Mouse (Mus musculus) forebrain, postnatal 0 days (tissue): ENCODE measurements around the gene Gm10717. TPM values are rescaled to one million over a fixed set of nuclear protein-coding genes. Genes with fewer than 3 reads are reported as not detected.
"Not testable (repeated sequence)": the region's sequence is repeated elsewhere in the genome, so short reads cannot be mapped to it uniquely, and the experiment has no call there.

ENCODE experiments used
- ATAC-seq: fragments of 200-750 bp; cut with Nextera tagmentation; 2 replicates; pipeline ENCODE4 v1.8.0; 2017; ENCODE audit warnings: mild to moderate bottlenecking, moderate library complexity
- DNase-seq: peaks from one replicate; pipeline ENCODE4 v3.0.0-alpha.2; 2015
- H3K27ac ChIP-seq: fragments of 300-500 bp; sonication (generic); 2 replicates; pipeline ENCODE4 v1.5.1; 2014; ENCODE audit warnings: low read depth, mild to moderate bottlenecking, antibody characterized with exemption, low read length, moderate library complexity, mixed read lengths
- H3K27me3 ChIP-seq: fragments of 300-500 bp; sonication (generic); 2 replicates; pipeline ENCODE4 v1.6.1; 2014; ENCODE audit warnings: mild to moderate bottlenecking, low read length, mixed read lengths; ENCODE audit not compliant: insufficient read depth
- H3K36me3 ChIP-seq: fragments of 300-500 bp; sonication (generic); 2 replicates; pipeline ENCODE4 v1.6.1; 2014; ENCODE audit warnings: mild to moderate bottlenecking, moderate library complexity; ENCODE audit not compliant: insufficient read depth
- H3K4me1 ChIP-seq: fragments of 300-500 bp; sonication (generic); 2 replicates; pipeline ENCODE4 v1.6.1; 2014; ENCODE audit warnings: antibody characterized with exemption; ENCODE audit not compliant: insufficient read depth
- H3K4me2 ChIP-seq: fragments of 300-500 bp; sonication (generic); 2 replicates; pipeline ENCODE4 v1.6.1; 2014; ENCODE audit warnings: low read depth, mild to moderate bottlenecking, moderate library complexity
- H3K4me3 ChIP-seq: fragments of 300-500 bp; sonication (generic); 2 replicates; pipeline ENCODE4 v1.5.1; 2014; ENCODE audit warnings: low read depth, low read length, mixed read lengths
- H3K9ac ChIP-seq: fragments of 300-500 bp; sonication (generic); 2 replicates; pipeline ENCODE4 v1.6.1; 2014; ENCODE audit warnings: mild to moderate bottlenecking
- H3K9me3 ChIP-seq: fragments of 300-500 bp; sonication (generic); 2 replicates; pipeline ENCODE4 v1.6.1; 2016; ENCODE audit warnings: low read length
- WGBS: fragments of 180-500 bp; shearing (Covaris S2); extraction: QIAGEN DNeasy Blood & Tissue Kit; methylation state at CpG from one replicate; pipeline ENCODE4 v1.1.7; 2014; 5-methylcytosine and 5-hydroxymethylcytosine counted together
- polyA plus RNA-seq: library from polyadenylated mRNA; unstranded; fragments of >200 nt; fragmentation: Nextera tagmentation; extraction: Ambion mirVana; gene quantifications from 2 replicates; pipeline ENCODE4 v1.2.1, GENCODE M21; 2015
- total RNA-seq: library from RNA; depleted of rRNA; stranded (reverse); fragments of >200 nt; gene quantifications from 2 replicates; pipeline ENCODE4 v1.2.3, GENCODE M21; 2014

Gm10717 gene
- total and polyA plus RNA-seq, 2 experiments from 2014 or later = 0.36 TPM; not detected in 1

DNA sequence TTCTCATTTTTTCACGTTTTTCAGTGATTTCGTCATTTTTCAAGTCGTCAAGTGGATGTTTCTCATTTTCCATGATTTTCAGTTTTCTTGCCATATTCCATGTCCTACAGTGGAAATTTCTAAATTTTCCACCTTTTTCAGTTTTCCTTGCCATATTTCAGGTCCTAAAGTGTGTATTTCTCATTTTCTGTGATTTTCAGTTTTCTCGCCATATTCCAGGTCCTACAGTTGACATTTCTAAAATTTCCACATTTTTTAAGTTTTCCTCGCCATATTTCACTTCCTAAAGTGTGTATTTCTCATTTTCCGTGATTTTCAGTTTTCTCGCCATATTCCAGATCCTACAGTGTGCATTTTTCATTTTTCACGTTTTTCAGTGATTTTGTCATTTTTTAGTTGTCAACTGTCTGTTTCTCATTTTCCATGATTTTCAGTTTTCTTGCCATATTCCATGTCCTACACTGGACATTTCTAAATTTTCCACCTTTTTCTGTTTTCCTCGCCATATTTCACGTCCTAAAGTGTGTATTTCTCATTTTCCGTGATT lies 12.4 kb upstream of the Gm10717 start, which contains the start of gene Gm10721:
Gene Gm10721, plus strand, starts transcription at position 408 of the 547 bp plus-strand sequence.
- not testable (repeated sequence) for H3K4me3 ChIP-seq, H3K27me3 ChIP-seq, ATAC-seq, H3K9ac ChIP-seq, DNase-seq, H3K4me2 ChIP-seq, H3K36me3 ChIP-seq, H3K9me3 ChIP-seq, H3K4me1 ChIP-seq, H3K27ac ChIP-seq
- no CpG with 5 or more reads among the region's 11 CpGs for WGBS

DNA sequence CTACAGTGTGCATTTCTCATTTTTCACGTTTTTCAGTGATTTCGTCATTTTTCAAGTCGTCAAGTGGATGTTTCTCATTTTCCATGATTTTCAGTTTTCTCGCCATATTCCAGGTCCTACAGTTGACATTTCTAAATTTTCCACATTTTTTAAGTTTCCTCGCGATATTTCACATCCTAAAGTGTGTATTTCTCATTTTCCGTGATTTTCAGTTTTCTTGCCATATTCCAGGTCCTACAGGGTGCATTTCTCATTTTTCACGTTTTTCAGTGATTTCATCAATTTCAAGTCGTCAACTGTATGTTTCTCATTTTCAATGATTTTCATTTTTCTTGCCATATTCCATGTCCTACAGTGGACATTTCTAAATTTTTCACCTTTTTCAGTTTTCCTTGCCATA lies 9.9 kb upstream of the Gm10717 start, which contains the start of gene Gm10720:
Gene Gm10720, plus strand, starts transcription at position 301 of the 400 bp plus-strand sequence.
- not testable (repeated sequence) for DNase-seq, H3K27me3 ChIP-seq, ATAC-seq, H3K27ac ChIP-seq, H3K36me3 ChIP-seq, H3K4me2 ChIP-seq, H3K9me3 ChIP-seq, H3K4me3 ChIP-seq, H3K9ac ChIP-seq, H3K4me1 ChIP-seq
- WGBS = 67% methylated on average over 4 of the region's 9 CpGs

DNA sequence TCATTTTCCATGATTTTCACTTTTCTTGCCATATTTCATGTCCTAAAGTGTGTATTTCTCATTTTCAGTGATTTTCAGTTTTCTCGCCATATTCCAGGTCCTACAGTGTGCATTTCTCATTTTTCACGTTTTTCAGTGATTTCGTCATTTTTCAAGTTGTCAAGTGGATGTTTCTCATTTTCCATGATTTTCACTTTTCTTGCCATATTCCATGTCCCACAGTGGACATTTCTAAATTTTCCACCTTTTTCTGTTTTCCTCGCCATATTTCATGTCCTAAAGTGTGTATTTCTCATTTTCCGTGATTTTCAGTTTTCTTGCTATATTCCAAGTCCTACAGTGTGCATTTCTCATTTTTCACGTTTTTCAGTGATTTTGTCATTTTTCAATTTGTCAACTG lies 9.3 kb upstream of the Gm10717 start:
- H3K9me3 ChIP-seq, H3K4me1 ChIP-seq, H3K27ac ChIP-seq, ATAC-seq, H3K27me3 ChIP-seq, H3K4me2 ChIP-seq, H3K4me3 ChIP-seq, DNase-seq, H3K9ac ChIP-seq, H3K36me3 ChIP-seq: not testable (repeated sequence)
- WGBS = 83% methylated on average over 4 of the region's 6 CpGs

DNA sequence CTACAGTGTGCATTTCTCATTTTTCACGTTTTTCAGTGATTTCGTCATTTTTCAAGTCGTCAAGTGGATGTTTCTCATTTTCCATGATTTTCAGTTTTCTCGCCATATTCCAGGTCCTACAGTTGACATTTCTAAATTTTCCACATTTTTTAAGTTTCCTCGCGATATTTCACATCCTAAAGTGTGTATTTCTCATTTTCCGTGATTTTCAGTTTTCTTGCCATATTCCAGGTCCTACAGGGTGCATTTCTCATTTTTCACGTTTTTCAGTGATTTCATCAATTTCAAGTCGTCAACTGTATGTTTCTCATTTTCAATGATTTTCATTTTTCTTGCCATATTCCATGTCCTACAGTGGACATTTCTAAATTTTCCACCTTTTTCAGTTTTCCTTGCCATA lies 8.1 kb upstream of the Gm10717 start, which contains the start of gene Gm10719:
Gene Gm10719, plus strand, starts transcription at position 301 of the 400 bp plus-strand sequence.
- not testable (repeated sequence) for H3K9ac ChIP-seq, H3K27ac ChIP-seq, H3K27me3 ChIP-seq, H3K9me3 ChIP-seq, H3K4me1 ChIP-seq, H3K36me3 ChIP-seq, ATAC-seq, DNase-seq, H3K4me2 ChIP-seq, H3K4me3 ChIP-seq
- WGBS = no CpG with 5 or more reads among the region's 9 CpGs

DNA sequence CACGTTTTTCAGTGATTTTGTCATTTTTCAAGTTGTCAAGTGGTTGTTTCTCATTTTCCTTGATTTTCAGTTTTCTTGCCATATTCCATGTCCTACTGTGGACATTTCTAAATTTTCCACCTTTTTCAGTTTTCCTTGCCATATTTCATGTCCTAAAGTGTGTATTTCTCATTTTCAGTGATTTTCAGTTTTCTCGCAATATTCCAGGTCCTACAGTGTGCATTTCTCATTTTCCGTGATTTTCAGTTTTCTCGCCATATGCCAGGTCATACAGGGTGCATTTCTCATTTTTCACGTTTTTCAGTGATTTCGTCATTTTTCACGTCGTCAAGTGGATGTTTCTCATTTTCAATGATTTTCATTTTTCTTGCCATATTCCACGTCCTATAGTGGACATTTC lies 6.3 kb upstream of the Gm10717 start:
- H3K27ac ChIP-seq, H3K4me3 ChIP-seq, ATAC-seq, H3K4me2 ChIP-seq, H3K9ac ChIP-seq, H3K36me3 ChIP-seq, H3K27me3 ChIP-seq, H3K9me3 ChIP-seq, H3K4me1 ChIP-seq, DNase-seq: not testable (repeated sequence)
- WGBS = 71% methylated on average over 7 of the region's 9 CpGs

DNA sequence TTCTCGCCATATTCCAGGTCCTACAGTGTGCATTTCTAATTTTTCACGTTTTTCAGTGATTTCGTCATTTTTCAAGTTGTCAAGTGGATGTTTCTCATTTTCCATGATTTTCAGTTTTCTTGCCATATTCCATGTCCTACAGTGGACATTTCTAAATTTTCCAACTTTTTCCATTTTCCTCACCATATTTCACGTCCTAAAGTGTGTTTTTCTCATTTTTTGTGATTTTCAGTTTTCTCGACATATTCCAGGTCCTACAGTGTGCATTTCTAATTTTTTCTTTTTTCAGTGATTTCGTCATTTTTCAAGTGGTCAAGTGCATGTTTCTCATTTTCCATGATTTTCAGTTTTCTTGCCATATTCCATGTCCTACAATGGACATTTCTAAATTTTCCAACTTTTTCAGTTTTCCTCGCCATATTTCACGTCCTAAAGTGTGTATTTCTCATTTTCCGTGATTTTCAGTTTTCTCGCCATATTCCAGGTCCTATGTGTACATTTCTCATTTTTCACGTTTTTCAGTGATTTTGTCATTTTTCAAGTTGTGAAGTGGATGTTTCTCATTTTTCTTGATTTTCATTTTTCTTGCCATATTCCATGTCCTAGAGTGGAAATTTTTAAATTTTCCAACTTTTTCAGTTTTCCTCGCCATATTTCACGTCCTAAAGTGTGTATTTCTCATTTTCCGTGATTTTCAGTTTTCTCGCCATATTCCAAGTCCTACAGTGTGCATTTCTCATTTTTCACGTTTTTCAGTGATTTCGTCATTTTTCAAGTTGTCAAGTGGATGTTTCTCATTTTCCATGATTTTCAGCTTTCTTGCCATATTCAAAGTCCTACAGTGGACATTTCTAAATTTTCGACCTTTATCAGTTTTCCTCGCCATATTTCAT lies 5.1 kb upstream of the Gm10717 start:
- H3K4me1 ChIP-seq, H3K9ac ChIP-seq, H3K9me3 ChIP-seq, H3K27ac ChIP-seq, H3K36me3 ChIP-seq, H3K4me3 ChIP-seq, DNase-seq, H3K27me3 ChIP-seq, H3K4me2 ChIP-seq: not testable (repeated sequence)
- ATAC-seq = peak; percentile 55; the same call in 1 of the 2 replicates
- 82% methylated on average over 11 of the region's 19 CpGs for WGBS

DNA sequence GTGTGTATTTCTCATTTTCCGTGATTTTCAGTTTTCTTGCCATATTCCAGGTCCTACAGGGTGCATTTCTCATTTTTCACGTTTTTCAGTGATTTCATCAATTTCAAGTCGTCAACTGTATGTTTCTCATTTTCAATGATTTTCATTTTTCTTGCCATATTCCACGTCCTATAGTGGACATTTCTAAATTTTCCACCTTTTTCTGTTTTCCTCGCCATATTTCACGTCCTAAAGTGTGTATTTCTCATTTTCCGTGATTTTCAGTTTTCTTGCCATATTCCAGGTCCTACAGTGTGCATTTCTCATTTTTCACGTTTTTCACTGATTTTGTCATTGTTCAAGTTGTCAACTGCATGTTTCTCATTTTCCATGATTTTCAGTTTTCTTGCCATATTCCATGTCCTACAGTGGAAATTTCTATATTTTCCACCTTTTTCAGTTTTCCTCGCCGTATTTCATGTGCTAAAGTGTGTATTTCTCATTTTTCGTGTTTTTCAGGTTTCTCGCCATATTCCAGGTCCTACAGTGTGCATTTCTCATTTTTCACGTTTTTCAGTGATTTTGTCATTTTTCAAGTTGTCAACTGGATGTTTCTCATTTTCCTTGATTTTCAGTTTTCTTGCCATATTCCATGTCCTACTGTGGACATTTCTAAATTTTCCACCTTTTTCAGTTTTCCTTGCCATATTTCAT lies 2.8 kb upstream of the Gm10717 start:
- not testable (repeated sequence) for ATAC-seq, H3K27me3 ChIP-seq, H3K9ac ChIP-seq, H3K9me3 ChIP-seq, H3K4me2 ChIP-seq, H3K36me3 ChIP-seq, H3K4me1 ChIP-seq, H3K27ac ChIP-seq, H3K4me3 ChIP-seq
- DNase-seq = peak; percentile 0
- 72% methylated on average over 9 of the region's 13 CpGs for WGBS

DNA sequence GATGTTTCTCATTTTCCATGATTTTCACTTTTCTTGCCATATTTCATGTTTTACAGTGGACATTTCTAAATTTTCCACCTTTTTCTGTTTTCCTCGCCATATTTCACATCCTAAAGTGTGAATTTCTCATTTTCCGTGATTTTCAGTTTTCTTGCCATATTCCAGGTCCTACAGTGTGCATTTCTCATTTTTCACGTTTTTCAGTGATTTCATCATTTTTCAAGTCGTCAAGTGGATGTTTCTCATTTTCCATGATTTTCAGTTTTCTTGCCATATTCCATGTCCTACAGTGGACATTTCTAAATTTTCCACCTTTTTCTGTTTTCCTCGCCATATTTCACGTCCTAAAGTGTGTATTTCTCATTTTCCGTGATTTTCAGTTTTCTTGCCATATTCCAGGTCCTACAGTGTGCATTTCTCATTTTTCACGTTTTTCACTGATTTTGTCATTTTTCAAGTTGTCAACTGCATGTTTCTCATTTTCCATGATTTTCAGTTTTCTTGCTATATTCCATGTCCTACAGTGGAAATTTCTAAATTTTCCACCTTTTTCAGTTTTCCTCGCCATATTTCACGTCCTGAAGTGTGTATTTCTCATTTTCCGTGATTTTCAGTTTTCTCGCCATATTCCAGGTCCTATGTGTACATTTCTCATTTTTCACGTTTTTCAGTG lies 1.8 kb upstream of the Gm10717 start, which contains the start of gene Gm10718:
Gene Gm10718, plus strand, starts transcription at position 236 of the 673 bp plus-strand sequence.
- not testable (repeated sequence) for DNase-seq, H3K9me3 ChIP-seq, H3K4me3 ChIP-seq, H3K4me1 ChIP-seq, H3K4me2 ChIP-seq, ATAC-seq, H3K36me3 ChIP-seq, H3K27ac ChIP-seq, H3K27me3 ChIP-seq, H3K9ac ChIP-seq
- WGBS = 78% methylated on average over 9 of the region's 13 CpGs

DNA sequence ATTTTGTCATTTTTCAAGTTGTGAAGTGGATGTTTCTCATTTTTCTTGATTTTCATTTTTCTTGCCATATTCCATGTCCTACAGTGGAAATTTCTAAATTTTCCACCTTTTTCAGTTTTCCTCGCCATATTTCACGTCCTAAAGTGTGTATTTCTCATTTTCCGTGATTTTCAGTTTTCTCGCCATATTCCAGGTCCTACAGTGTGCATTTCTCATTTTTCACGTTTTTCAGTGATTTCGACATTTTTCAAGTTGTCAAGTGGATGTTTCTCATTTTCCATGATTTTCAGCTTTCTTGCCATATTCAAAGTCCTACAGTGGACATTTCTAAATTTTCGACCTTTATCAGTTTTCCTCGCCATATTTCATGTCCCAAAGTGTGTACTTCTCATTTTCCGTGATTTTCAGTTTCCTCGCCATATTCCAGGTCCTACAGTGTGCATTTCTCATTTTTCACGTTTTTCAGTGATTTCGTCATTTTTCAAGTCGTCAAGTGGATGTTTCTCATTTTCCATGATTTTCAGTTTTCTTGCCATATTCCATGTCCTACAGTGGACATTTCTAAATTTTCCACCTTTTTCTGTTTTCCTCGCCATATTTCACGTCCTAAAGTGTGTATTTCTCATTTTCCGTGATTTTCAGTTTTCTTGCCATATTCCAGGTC lies 1.1 kb upstream of the Gm10717 start:
- H3K9me3 ChIP-seq, H3K4me3 ChIP-seq, DNase-seq, H3K4me1 ChIP-seq, H3K36me3 ChIP-seq, H3K4me2 ChIP-seq, H3K27ac ChIP-seq, H3K27me3 ChIP-seq, H3K9ac ChIP-seq, ATAC-seq: not testable (repeated sequence)
- 74% methylated on average over 15 of the region's 16 CpGs for WGBS
